Mouse (Mus musculus) lung, postnatal 36 days (tissue): ENCODE data around the gene Pcgf1.

Source experiments
- DNase-seq: peaks from one replicate; pipeline ENCODE4 v3.0.0; 2022; ENCODE audit warnings: mixed read lengths

Gene Pcgf1

DNA sequence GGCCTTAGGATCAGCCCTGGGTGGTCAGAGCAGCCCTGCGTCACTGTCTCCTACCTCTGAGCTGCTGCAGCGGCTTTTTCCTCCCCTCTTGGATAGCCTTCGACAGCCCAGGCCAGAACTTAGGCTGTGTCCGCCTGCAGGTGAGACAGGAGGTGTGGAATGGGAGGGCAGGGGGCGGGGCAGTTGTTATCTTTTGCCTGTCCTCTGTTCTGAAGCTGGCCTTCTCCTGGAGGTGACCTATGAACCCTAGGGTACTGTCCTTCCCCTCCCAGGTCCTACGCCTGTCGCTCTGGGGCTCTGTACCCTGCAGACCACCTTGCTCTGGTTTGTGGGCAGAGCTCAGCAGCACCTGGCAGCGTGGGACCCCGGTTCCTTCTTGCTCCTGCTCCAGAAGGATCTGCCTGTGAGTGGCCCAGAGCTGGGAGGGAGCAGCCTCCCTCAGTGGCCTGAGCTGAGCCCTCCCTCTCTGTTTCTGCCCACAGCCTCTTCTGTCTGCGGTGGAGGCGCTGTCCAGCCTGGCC is 25.5 kb downstream of the Pcgf1 start:
- DNase-seq = no peak

GRCm38 (mm10) chr6:83104158-83104557 is 26.5 kb downstream of the Pcgf1 start:
- no peak for DNase-seq

DNA sequence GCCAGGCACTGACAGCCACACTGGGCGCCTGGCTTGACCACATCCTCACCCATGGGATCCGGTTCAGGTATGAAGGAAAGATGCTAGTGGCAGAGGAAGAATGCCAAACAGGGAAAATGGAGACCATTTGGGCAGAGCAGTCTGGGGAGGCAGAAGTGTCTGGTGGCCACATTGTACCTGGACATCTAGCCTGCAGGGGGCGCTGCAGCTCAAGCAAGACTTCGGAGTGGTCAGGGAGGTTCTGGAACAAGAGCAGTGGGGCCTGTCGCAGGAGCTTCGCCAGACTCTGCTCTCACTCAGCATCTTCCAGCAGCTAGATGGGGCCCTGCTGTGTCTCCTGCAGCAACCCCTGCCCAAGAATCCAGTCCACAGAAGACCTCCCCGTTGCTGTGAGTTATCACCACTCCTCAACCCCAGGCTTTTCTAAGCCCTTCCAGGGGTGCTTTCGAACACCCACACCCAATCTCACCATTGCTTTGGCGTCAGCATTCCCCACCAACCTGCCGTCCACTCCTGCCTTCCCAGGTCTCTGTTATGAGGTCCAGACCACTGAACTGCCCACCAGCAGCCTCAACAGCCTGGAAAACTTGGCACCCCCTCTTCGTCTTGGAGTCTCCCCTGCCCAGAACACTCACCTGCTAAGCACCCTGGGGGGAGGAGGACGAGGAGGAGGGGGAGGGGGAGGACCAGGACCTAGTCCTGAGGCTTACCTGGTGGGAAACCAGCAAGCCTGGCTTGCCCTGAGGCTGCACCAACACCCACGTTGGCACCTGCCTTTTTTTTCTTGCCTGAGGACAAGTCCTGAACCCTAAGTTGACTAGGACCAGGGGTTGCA is 30.1 kb downstream of the Pcgf1 start:
- peak; percentile 87 for DNase-seq

DNA sequence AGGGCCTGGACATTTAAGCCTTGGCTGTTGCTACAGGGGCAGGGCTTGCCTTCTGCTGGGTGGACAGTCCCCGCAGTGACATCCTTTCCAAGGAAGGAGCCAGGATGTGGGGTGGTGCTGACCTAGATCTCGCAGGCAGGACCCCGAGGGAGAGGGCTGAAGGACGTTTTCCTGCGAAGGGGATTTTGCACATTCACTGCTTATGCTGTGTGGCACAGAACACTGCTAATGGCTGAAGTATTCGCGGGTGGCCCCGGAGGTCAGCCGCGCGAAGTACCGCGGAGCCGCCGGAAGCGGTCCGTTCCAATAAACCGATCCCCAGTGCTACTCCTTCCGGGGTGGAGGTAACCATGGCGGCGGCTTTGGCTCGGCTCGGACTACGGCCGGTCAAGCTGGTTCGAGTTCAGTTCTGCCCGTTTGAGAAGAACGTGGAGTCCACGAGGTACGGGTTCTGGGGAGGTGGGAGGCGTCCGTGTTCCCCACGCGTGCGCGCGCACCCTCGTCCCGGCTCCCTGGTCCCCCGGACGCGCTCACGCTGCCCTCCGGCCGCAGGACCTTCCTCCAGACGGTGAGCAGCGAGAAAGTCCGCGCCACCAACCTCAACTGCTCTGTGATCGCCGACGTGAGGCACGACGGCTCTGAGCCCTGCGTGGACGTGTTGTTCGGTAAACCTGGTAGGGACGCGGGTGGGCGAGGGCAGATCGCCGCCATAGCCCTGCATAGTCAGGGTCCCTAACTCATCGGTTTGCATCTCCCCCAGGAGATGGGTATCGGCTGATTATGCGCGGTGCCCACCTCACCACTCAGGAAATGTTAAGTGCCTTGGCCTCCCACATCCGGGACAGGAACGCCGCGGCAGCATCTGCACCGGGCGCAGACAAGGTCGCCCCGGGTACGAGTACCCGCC is 31.3 kb downstream of the Pcgf1 start, which contains the start of gene Mrpl53:
Mrpl53 (plus strand) TSS at position 279 of the 907 bp plus-strand sequence.
- peak; percentile 82 for DNase-seq

- DNase-seq = no peak
Measured at GRCm38 (mm10) chr6:83111510-83112136, 34.0 kb downstream of the Pcgf1 start.

GRCm38 (mm10) chr6:83115011-83115671 is 37.5 kb downstream of the Pcgf1 start, which contains the start of gene Mogs:
Mogs (plus strand) TSS chr6:83115496.
- DNase-seq = peak; percentile 96

GRCm38 (mm10) chr6:83115682-83116372 is 38.2 kb downstream of the Pcgf1 start:
- DNase-seq = no peak

DNA sequence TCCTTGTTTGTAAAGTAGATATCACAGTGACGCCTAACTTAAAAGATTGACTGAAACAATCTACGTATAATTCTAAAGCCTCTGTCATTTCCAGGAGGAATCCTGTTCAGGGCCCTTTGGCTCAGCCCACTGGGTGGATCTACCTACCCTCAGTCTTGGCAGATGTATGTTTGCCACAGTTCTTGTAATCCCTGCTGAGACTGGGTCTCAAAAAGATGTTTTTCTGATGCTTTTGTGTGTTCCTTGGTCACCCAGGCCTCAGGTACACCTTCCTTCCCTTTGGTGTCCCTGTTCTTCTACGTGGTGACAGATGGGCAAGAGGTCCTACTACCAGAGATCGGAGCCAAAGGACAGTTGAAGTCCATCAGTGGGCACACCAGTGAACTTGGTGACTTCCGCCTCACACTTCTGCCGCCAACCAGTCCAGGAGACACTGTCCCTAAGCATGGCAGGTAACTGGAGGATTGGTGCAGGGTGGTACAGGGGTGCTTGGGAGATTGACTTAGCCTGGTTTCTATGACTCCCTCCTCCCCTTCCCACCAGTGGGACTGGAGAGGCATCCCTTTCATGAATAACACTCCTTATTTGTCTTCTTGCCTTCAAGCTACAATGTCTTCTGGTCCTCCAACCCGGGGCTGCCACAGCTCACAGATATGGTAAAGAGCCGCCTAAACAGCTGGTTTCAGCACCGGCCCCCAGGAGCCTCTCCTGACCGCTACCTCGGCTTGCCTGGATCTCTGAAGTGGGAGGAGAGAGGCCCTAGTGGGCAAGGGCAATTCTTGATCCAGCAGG is 38.9 kb downstream of the Pcgf1 start:
- no peak for DNase-seq

DNA sequence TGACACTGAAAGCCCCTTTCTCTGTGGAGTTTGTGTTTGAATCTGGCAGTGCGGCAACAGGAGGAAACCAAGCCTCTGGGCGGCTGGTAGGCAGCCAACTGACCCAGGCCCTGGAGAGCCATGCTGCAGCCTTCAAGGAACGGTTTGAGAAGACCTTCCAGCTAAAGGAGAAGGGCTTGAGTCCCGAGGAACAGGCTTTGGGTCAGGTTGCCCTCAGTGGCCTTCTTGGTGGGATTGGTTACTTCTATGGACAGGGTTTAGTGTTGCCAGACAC is 39.4 kb downstream of the Pcgf1 start:
- no peak for DNase-seq

GRCm38 (mm10) chr6:83117616-83118015 is 39.9 kb downstream of the Pcgf1 start:
- no peak for DNase-seq

GRCm38 (mm10) chr6:83118369-83118768 is 40.7 kb downstream of the Pcgf1 start:
- DNase-seq = no peak

DNA sequence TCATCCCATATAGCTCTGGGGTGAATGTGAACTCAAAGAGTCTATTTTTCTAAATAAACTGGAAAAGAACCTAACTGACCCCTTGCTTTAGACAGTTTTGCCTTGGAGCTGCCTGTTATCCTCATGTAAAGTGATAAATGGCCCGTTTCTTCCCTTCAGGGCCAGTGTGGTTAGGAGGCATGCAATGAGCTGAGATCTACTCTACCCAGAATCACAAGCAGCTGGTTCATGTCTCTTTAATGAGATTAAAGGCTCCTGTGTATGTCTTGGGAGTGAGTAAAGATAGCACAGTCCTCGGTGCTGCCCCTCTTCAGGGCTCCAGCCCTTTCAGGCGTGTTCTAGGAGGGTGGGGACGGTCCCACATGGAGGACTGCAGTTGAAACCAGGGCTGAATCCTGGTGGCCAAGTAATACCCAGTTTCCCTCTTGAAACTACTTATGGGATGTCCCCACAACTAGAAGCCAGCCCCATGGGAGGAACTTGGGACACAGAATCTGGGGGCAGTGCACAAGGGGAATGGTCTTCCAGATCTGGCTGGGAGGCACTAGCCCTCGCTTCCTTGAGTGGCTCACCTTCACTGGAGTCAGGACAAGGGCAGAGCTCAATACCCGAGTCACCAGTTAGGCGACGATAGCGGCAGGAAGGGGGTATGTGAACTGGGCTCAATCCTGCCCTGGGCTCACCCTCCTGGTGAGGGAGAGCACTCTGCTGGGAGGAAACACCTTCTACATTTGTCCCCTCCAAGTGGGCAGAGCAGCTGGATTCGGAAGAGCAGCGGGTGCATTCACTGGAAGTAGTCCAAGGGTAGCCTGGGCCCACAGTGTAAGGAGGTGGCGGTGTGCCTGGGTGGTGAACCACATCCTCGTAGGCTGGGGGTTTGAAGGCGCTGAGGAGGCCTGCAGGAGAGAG is 41.4 kb downstream of the Pcgf1 start:
- DNase-seq = no peak

- no peak for DNase-seq
Measured at GRCm38 (mm10) chr6:83119734-83120051, 42.0 kb downstream of the Pcgf1 start.

GRCm38 (mm10) chr6:83120930-83121862 is 43.5 kb downstream of the Pcgf1 start, which contains the start of gene Wbp1:
Wbp1 (minus strand) TSS chr6:83121559.
- peak; percentile 99 for DNase-seq

- DNase-seq = no peak
Measured at GRCm38 (mm10) chr6:83121863-83122710, 44.4 kb downstream of the Pcgf1 start.

- no peak for DNase-seq
Measured at GRCm38 (mm10) chr6:83122961-83123360, 45.3 kb downstream of the Pcgf1 start.

DNA sequence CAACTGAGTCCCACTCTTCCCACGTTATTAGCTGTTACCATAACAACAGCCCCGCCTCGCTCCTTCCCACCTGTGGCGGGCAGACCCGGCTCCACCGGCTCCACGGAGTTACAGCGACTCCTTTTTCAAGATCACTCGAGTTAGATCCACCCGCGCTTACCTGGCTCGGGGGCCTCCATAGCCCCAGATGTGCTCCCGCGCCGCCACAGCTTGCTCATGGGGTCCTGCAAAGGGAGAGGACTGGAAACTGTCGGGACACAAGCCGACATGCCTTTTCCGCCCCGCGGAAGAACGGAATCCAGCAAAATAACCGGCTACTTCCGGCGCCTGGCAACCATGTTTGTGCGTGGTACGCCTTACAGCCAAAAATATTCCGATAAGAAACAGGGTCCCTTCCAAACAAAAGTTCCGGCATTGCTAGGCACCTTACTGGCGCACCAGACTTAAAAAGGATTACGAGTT is 47.2 kb downstream of the Pcgf1 start:
- DNase-seq = peak; percentile 96

DNA sequence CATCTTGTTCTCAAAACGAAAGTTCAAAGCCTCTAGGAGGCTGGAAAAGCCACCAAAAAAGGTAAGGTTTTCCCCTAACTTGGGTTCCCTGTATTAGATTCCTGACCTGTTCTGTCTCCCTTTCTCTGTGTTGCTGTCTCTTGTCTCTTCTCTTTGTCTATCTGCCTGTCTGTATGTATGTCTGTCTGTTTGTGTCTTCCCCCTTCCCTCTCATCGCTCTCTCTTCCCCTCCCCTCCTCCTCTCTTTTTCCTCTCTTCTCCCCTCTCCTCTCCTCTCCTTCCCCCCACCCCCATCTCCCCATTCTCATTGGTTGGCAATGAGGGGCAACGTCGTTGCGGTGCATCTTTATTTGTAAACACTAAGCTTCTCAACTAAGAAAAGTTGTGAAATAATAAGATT is 47.7 kb downstream of the Pcgf1 start, which contains the start of gene Ino80b:
Ino80b (minus strand) TSS at position 101 of the 400 bp plus-strand sequence.
- no peak for DNase-seq
